Mouse (Mus musculus) testis, adult 2 months (tissue): ENCODE results near the gene Mus81.

Source experiments
- CTCF ChIP-seq: fragments of 200-500 bp; IDR thresholded peaks from 2 replicates; pipeline ENCODE4 v1.5.1; 2012; ENCODE audit warnings: low read depth, mild to moderate bottlenecking, inconsistent platforms, low read length, moderate library complexity; ENCODE audit not compliant: control insufficient read depth, insufficient read depth, insufficient replicate concordance
- POLR2A ChIP-seq: fragments of 200-500 bp; IDR thresholded peaks from 2 replicates; pipeline ENCODE4 v1.6.1; 2012; ENCODE audit warnings: low read depth, mild to moderate bottlenecking, inconsistent platforms, low read length, moderate library complexity; ENCODE audit not compliant: control insufficient read depth

DNA sequence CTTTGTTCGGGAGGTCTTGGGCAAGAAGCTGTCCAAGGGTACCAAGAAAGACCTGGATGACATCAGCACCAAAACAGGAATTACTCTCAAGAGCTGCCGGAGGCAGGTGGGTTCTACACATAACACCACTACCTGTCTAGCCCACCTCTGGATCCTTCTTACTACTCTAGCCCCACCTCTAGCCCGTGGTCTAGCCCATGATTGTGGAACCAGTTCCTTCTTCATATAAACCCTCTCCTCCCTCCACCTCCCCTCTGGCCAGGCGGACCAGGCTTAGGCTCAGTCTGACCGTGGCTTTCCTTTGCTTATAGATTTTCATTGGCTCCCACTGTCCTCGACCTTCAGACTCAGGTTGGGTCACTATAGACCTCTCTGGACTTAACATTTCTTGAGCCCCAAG, 26.8 kb downstream of the Mus81 start:
- TF ChIP-seq POLR2A (no peak), CTCF (no peak)
